Mouse (Mus musculus): ENCODE data around the gene Epb42.
"Not testable (repeated sequence)": the region's sequence is repeated elsewhere in the genome, so short reads cannot be mapped to it uniquely, and the experiment has no call there.

Epb42 gene

DNA sequence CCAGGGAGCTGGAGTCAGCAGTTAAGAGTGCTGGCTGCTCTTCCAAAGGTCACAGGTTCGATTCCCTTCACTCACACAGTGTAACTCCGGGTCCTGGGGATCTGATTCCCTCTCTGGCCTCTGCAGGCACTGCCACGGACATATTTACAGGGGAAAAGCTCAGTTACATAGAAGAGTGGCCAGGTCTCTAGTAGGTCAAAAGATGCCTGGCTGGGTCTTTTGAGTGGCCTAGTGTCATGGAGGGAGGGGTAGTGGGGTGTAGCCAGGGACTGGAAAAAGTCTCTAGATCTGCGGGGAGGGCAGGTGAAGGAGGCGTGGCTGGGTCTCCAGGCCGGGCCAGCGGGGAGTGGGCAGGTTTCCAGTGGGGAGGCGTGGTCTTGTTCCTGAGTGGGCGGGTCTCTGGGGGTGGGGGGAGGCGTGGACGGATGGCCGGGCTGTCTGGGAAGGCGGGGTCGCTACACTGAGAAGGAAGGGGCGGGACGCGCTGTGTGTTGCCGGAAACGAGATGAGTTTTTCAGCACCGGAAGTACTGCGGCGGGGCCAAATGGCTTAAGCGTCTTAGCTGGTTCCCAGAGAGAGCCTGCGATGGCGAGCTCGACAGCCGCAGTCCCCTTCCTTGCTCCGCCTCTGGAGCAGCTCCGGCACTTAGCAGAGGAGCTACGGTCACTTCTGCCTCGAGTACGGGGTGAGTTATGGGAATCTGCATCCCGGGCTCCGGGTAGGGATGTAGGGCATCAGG is 28.8 kb downstream of the Epb42 start, which contains the start of gene Ccndbp1:
Ccndbp1 (plus strand) TSS at position 479 of the 739 bp plus-strand sequence.
- peak; percentile 79 to 89 for DNase-seq (ENCODE audit: low spot score in 2 of 2)

- DNase-seq (ENCODE audit: low spot score in 2 of 2): no peak
Observed at GRCm38 (mm10) chr2:121006986-121007385, 29.9 kb downstream of the Epb42 start.

- DNase-seq (ENCODE audit: low spot score in 2 of 2): no peak
Observed at GRCm38 (mm10) chr2:121004018-121004811, 32.7 kb downstream of the Epb42 start.

- no peak for DNase-seq (ENCODE audit: low spot score in 2 of 2)
Observed at GRCm38 (mm10) chr2:121003586-121003985, 33.3 kb downstream of the Epb42 start.

GRCm38 (mm10) chr2:120998863-120999262 is 38.0 kb downstream of the Epb42 start:
- no peak for DNase-seq (ENCODE audit: low spot score in 2 of 2)

DNA sequence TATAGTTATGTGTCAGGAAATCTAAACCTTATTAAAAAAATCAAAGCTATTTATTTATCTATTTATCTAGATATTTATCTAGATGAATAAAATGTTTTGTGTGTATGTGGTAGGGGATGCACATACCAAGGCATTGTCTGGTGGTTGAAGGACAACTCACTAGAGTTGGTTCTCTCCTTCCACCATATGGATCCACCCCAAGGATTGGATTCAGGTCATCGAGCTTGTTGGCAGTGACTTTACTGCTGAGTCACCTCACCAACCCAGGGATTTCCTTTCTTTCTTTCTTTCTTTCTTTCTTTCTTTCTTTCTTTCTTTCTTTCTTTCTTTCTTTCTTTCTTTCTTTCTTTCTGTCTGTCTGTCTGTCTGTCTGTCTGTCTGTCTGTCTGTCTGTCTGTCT is 40.3 kb downstream of the Epb42 start:
- DNase-seq (ENCODE audit: low spot score in 2 of 2): not testable (repeated sequence)

DNA sequence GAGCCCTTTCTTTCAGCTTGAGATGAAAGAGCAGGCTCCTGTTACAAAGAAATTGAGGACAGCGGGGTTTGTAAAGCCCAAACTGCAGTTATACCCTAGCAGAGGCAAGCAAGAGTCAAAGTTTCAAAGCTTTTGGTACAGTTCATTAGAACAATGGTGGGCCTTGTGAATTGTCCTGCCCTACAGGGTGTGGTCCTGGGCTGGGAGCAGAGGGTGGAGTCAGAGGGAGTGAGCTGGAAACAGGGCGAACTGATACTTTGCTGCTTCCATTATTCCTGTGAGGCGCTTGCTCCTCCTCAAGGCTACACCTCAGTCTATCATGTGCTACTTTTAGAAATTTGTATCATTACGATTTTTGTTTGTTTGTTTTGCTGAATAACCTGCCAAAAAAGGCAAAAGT is 45.7 kb downstream of the Epb42 start:
- DNase-seq (ENCODE audit: low spot score in 2 of 2): no peak

DNA sequence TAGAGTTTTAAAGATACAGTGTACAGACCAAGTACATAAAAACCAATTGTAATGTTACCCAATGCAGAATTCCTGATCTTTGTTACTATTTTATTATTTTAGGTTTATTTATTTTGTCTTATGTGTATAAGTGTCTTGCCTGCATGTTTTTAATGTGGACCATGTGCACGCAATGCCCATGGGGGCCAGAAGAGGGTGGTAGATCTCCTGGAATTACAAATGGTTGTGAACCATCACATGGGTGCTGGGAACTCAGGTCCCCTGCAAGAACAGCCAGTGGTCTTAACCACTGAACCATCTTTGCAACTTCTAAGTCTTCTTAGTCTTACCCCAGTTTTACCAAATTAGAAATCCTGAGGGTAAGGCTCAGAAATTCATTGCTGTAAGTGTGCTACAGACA is 51.6 kb downstream of the Epb42 start:
- DNase-seq (ENCODE audit: low spot score in 2 of 2): no peak

GRCm38 (mm10) chr2:120983611-120984010 is 53.3 kb downstream of the Epb42 start:
- no peak for DNase-seq (ENCODE audit: low spot score in 2 of 2)

GRCm38 (mm10) chr2:120980861-120981260 is 56.0 kb downstream of the Epb42 start:
- DNase-seq (ENCODE audit: low spot score in 2 of 2): no peak

GRCm38 (mm10) chr2:120979819-120980218 is 57.1 kb downstream of the Epb42 start:
- no peak for DNase-seq (ENCODE audit: low spot score in 2 of 2)

DNA sequence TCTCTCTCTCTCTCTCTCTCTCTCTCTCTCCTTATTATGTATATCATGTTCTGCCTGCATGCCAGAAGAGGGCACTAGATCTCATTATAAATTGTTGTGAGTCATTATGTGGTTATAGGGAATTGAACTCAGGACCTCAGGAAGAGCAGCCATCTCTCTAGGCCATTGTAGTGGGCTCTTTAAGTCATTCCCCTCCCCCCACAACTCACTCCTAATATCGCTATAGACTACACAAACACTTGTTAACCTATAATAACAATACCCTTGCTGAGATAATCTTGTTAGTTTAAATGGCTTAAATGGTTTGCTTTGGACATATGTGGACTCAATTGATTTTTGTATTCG is 58.2 kb downstream of the Epb42 start:
- no peak for DNase-seq (ENCODE audit: low spot score in 2 of 2)

- no peak for DNase-seq (ENCODE audit: low spot score in 2 of 2)
Observed at GRCm38 (mm10) chr2:120977926-120978692, 58.8 kb downstream of the Epb42 start.

GRCm38 (mm10) chr2:120976990-120977925 is 59.6 kb downstream of the Epb42 start, which contains the start of gene Tmem62:
Tmem62 (plus strand) TSS chr2:120977017.
- peak; percentile 52 to 85 for DNase-seq (ENCODE audit: low spot score in 2 of 2)

DNA sequence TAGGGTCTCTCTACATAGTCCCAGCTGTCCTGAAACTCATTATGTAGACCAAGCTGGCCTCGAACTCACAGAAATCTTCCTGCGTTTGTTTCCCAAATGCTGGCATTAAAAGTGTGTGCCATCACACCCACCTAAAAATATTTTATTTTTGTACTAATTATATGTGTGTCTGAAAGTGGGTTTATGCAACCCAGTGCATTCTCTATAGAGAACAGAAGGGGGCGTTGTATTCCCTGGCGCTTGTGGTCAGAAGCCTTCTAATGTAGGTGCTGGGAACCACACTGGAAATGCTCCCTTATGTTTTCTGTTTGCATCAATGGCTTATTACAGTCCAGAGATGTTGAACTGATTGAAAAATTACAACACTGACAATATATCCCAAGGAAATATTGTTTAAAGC is 60.6 kb downstream of the Epb42 start:
- no peak for DNase-seq (ENCODE audit: low spot score in 2 of 2)

DNA sequence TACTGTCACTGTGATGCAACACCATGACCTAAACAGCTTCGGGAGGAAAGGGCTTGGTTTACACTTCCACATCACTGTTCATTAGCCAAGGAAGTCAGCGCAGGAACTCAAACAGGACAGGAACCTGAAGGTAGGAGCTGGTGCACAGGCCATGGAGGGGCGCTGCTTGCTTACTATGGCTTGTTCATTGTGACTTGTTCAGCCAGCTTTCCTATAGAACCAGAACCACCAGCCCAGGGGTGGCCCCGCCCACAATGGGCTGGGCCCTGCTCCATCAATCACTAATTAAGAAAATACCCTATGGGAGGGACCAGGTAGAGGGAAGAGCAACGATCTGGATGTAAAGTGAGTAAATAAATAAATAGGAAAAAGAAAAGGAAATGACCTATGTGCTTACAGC is 63.9 kb downstream of the Epb42 start:
- peak in 1 of 2 experiments; percentile 9 for DNase-seq (ENCODE audit: low spot score in 2 of 2)

GRCm38 (mm10) chr2:120972257-120972656 is 64.6 kb downstream of the Epb42 start:
- not testable (repeated sequence) for DNase-seq (ENCODE audit: low spot score in 2 of 2)

DNA sequence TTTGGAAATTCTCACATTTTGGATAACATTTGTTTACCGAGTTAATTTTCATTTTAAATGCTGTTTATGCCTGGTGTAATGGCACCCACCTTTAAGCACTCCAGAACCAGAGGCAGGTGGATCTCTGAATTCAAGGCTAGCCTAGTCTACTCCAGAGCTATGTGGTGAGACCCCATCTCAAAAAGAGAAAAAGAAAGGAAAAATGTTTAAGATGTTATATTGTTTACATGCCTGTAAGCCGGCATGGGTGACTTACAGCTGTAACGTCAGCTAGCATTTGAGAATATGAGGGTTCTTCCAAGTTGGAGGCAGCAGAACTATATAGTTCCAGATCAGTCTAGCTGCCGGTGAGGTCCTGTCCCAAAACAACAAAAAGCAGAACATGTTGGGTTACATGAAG is 65.1 kb downstream of the Epb42 start:
- no peak for DNase-seq (ENCODE audit: low spot score in 2 of 2)

DNA sequence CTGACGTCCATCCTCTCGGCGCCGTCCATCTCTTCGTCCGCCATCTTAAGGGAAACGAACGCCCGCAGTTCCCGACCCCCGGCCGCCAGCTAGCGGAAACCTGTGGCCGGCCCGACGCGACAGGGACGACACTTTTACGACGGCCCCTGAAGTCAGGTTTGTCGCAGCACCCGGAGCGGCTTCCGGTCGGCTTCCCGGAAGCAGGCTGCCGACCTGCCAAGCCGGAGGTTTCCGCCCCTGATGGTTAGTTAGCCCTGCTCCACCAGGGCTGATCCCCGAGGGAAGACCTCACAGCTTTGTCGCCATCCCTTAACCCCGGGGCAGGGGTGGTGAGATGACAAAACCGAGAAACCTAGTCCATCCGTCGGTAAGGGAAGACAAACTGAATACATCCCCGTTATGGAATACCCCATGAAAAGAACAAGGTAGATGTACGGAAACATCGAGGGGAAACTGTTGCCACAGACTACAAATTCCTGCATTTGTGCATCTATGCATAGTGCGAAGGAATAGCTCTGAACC is 66.3 kb downstream of the Epb42 start, which contains the start of gene Ubr1:
Ubr1 (minus strand) TSS at position 157 of the 522 bp plus-strand sequence.
- peak; percentile 72 to 74 for DNase-seq (ENCODE audit: low spot score in 2 of 2)

DNA sequence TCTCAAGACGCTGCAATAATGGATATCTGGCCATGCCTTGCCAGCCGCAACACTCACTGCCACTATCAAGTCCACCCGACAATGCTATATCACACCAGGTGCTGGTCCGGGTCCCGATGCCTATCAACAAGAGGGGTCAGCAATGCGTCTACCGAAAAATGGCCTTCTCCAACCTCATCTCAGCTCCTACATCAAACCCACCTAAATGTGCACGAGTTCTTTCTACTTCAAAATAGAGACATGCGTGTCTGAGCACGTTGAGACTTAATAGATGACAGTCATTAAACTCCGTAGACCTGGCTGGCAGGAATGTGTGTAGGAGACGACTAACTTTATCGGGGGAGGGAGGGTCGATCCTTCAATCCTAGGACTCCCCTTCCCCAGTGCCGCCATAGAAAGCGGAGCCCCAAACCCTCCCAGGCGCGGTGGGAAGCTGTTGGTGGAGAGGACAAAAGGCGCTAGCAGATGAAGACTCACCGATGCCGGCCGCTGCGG is 66.8 kb downstream of the Epb42 start:
- DNase-seq (ENCODE audit: low spot score in 2 of 2): no peak

Measured in urinary bladder, adult 18-20 months (tissue).